Mouse (Mus musculus): ENCODE results near the gene Olfm4.

DNA sequence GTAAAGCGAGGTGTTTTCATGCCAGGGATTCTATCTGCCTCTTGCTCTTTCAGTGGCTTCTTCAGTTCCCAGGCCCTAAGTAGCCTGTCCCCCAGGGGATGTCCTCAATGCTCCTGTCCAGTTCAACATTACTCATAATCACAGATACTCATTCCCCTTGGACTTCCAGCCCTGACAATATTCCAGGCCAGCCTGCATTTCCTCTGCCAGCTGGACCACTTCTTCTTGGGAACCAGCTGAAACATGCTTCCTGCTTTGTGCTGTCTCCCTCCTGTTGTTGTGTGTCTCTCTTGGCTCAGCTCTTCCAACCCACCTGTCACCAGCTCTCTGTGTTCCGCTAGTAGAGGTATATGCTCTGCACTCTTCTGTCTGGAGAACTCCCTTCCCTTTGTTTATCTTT lies 1.8 kb downstream of the Olfm4 start:
- no peak for TF ChIP-seq CTCF (IDR thresholded peaks at IDR 0.05; ENCODE audit: borderline replicate concordance, insufficient read depth, low read length)
- no peak for TF ChIP-seq POLR2A (IDR thresholded peaks at IDR 0.05; ENCODE audit: low read depth, low read length)
